Mouse (Mus musculus): ENCODE measurements around the gene Sigmar1. TPM values are rescaled to one million over a fixed set of nuclear protein-coding genes. Genes with fewer than 3 reads are reported as not detected.

Gene Sigmar1
- polyA plus RNA-seq, 1 experiment from 2014 or later: 57.8 TPM

Other genes with a start within 250 kb of the Sigmar1 start
- gene 1110017D15Rik, start 238.8 kb downstream of the Sigmar1 start, polyA plus RNA-seq (2016; fragmentation: Nextera tagmentation; extraction: Ambion mirVana): 7.2 and 10.5 TPM in 2 replicates
- 9.3 and 10.1 TPM in 2 replicates for gene Fam219a, start 186.6 kb downstream of the Sigmar1 start, polyA plus RNA-seq (2016; fragmentation: Nextera tagmentation; extraction: Ambion mirVana)
- gene Dnaic1, start 186.4 kb downstream of the Sigmar1 start, polyA plus RNA-seq (2016; fragmentation: Nextera tagmentation; extraction: Ambion mirVana): 1.5 TPM in 2 replicates
- 43.2 and 44.7 TPM in 2 replicates for gene Enho, start 115.8 kb downstream of the Sigmar1 start, polyA plus RNA-seq (2016; fragmentation: Nextera tagmentation; extraction: Ambion mirVana)
- gene Cntfr, start 59.1 kb downstream of the Sigmar1 start, polyA plus RNA-seq (2016; fragmentation: Nextera tagmentation; extraction: Ambion mirVana): 21.9 and 28.3 TPM in 2 replicates
- gene Il11ra1, start 56.2 kb downstream of the Sigmar1 start, polyA plus RNA-seq (2016; fragmentation: Nextera tagmentation; extraction: Ambion mirVana): 56.6 and 62.1 TPM in 2 replicates
- gene Rpp25l, start 42.6 kb downstream of the Sigmar1 start, polyA plus RNA-seq (2016; fragmentation: Nextera tagmentation; extraction: Ambion mirVana): 77.0 and 79.1 TPM in 2 replicates
- 159 and 179 TPM in 2 replicates for gene Dctn3, start 33.0 kb downstream of the Sigmar1 start, polyA plus RNA-seq (2016; fragmentation: Nextera tagmentation; extraction: Ambion mirVana)
- 0.42 and 0.46 TPM in 2 replicates for gene Arid3c, start 25.0 kb downstream of the Sigmar1 start, polyA plus RNA-seq (2016; fragmentation: Nextera tagmentation; extraction: Ambion mirVana)
- gene Galt, start 929 bp downstream of the Sigmar1 start, polyA plus RNA-seq (2016; fragmentation: Nextera tagmentation; extraction: Ambion mirVana): 16.6 and 19.8 TPM in 2 replicates
- 119 and 122 TPM in 2 replicates for gene Ccl27a, start 18.1 kb upstream of the Sigmar1 start, polyA plus RNA-seq (2016; fragmentation: Nextera tagmentation; extraction: Ambion mirVana)
- gene Gm21541, start 147.5 kb upstream of the Sigmar1 start, polyA plus RNA-seq (2016; fragmentation: Nextera tagmentation; extraction: Ambion mirVana): 2.0 TPM in 1 of 2 replicates, not detected in the other
- gene Gm20878, start 185.4 kb upstream of the Sigmar1 start, polyA plus RNA-seq (2016; fragmentation: Nextera tagmentation; extraction: Ambion mirVana): 4.4 and 5.4 TPM in 2 replicates
- gene Fam205a4, start 209.9 kb upstream of the Sigmar1 start, polyA plus RNA-seq (2016; fragmentation: Nextera tagmentation; extraction: Ambion mirVana): not detected in 2 replicates